8 mouse cellular contexts compared by ENCODE assay signal in genomic region chr17:27565163-27565941, GRCm38 (mm10). TPM values are rescaled to one million over a fixed set of nuclear protein-coding genes. Genes with fewer than 3 reads are reported as not detected.
A peak's percentile ranks its signal among the peaks of the same experiment; 100 is the strongest.
DNase-seq lines count a peak whose midpoint lies in the region; ATAC-seq lines count a peak whose summit lies in the region.

Gene AI413582, minus strand, starts transcription at chr17:27565756.

- ATAC-seq in intestine, embryonic 14.5 days (replicated peaks; ENCODE audit: low FRiP score, low TSS enrichment, low read depth), result peak; percentile 90
- peak; percentile 74 for ATAC-seq in megakaryocyte progenitor cell, adult 5-6 weeks (replicated peaks; ENCODE audit: poor library complexity)

- peak within 1 kb of the TSS; percentile 94 for H3K4me2 ChIP-seq in intestine, embryonic 14.5 days (ENCODE audit: low read length)

- peak; percentile 99 for DNase-seq in adrenal gland, adult 18-20 months (ENCODE audit: low spot score in 2 of 2)
- DNase-seq in embryo, embryonic 10.5 days (ENCODE audit: low spot score), result peak; percentile 96
- peak; percentile 95 for DNase-seq in gastrocnemius, postnatal 25 days
- peak; percentile 98 for DNase-seq in intestine, embryonic 14.5 days (ENCODE audit: low spot score)
- peak; percentile 91 to 96 for DNase-seq in left cerebral cortex, postnatal 10 days (ENCODE audit: extremely low spot score in 1 of 2, low spot score in 2 of 2)
- DNase-seq in right cerebral cortex, postnatal 10 days (ENCODE audit: low spot score in 2 of 2), result peak; percentile 96 to 97
- peak; percentile 95 for DNase-seq in urinary bladder, postnatal 14 days (ENCODE audit: low spot score)

- peak within 1 kb of the TSS; percentile 54 for H3K4me3 ChIP-seq in intestine, embryonic 14.5 days (ENCODE audit: low read depth, low read length)

- peaks cover 17% of the 10 kb centered on the region for H3K4me1 ChIP-seq in intestine, embryonic 14.5 days (replicated peaks; ENCODE audit: control insufficient read depth, insufficient read depth, low read length)

- under 1% methylated on average over 57 of the region's 58 CpGs for WGBS in intestine, embryonic 14.5 days

- H3K9me3 ChIP-seq in intestine, embryonic 14.5 days (ENCODE audit: control insufficient read depth, low read length), result no peaks in the 10 kb centered on the region

- peaks cover 13% of the 10 kb centered on the region; the same call in 1 of the 2 replicates for H3K36me3 ChIP-seq in intestine, embryonic 14.5 days (ENCODE audit: control insufficient read depth, insufficient read depth, low read length)

- H3K27ac ChIP-seq in intestine, embryonic 14.5 days (ENCODE audit: low read depth), result peak within 1 kb of the TSS; percentile 14; the same call in 1 of the 2 replicates

- H3K9ac ChIP-seq in intestine, embryonic 14.5 days (ENCODE audit: low read length), result peak within 1 kb of the TSS; percentile 49

- intact Hi-C loops in left cerebral cortex, postnatal 10 days (cut with DNase I), result no loop called here

- H3K27me3 ChIP-seq in intestine, embryonic 14.5 days (replicated peaks; ENCODE audit: control insufficient read depth, insufficient read depth, low read length), result no peaks in the 10 kb centered on the region

RNA-seq across cellular contexts. Expression of gene AI413582, which starts in this region (rescaled TPM):
- total RNA-seq in adrenal gland, adult 18-20 months (2021), result 10 to 100 TPM; 20.1 to 21.7 TPM
- 1 to 10 TPM; 2.5 to 2.9 TPM for total RNA-seq in gastrocnemius, postnatal 25 days (2021)
- 37.1 and 37.4 TPM in 2 replicates for polyA plus RNA-seq in intestine, embryonic 14.5 days (2014; fragmentation: Nextera tagmentation; extraction: Ambion mirVana)
- 10 to 100 TPM; 80.4 to 95.9 TPM for total RNA-seq in left cerebral cortex, postnatal 10 days (2021)
- 31.0 and 31.6 TPM in 2 replicates for total RNA-seq in megakaryocyte progenitor cell, adult 5-6 weeks (2015)
- total RNA-seq in megakaryocyte progenitor cell, adult 5-6 weeks (2017), result 32.3 and 46.0 TPM in 2 replicates

Comparison
In these comparisons a context has a peak if more than half of its experiments do, and no peak if none do; other contexts are left out.
1. Peak in every context shown above with its lines: DNase-seq, ATAC-seq, H3K4me3 ChIP-seq and H3K27ac ChIP-seq.
2. RNA of gene AI413582 (total RNA-seq): 80.4 to 95.9 TPM in left cerebral cortex, postnatal 10 days, 31.0 to 46.0 TPM in megakaryocyte progenitor cell, adult 5-6 weeks and 20.1 to 21.7 TPM in adrenal gland, adult 18-20 months; 2.5 to 2.9 TPM in gastrocnemius, postnatal 25 days; every median in the first group is over 4 times any median in the second.